Mouse (Mus musculus): ENCODE measurements around the gene Gal3st2b.
"Not testable (repeated sequence)": the region's sequence is repeated elsewhere in the genome, so short reads cannot be mapped to it uniquely, and the experiment has no call there.

The Gal3st2b gene

GRCm38 (mm10) chr1:93980932-93981331 lies 62.8 kb downstream of the Gal3st2b start:
- not testable (repeated sequence) for DNase-seq (ENCODE audit: low spot score)

- no peak for DNase-seq (ENCODE audit: low spot score)
Measured at GRCm38 (mm10) chr1:93986167-93986566, 68.1 kb downstream of the Gal3st2b start.

GRCm38 (mm10) chr1:93988786-93989185 lies 70.7 kb downstream of the Gal3st2b start:
- DNase-seq (ENCODE audit: low spot score), result no peak

GRCm38 (mm10) chr1:93990209-93990608 lies 72.1 kb downstream of the Gal3st2b start, which contains the start of gene Gal3st2c:
Gene Gal3st2c (plus strand): TSS chr1:93990509.
- not testable (repeated sequence) for DNase-seq (ENCODE audit: low spot score)

GRCm38 (mm10) chr1:93991068-93991467 lies 73.0 kb downstream of the Gal3st2b start:
- not testable (repeated sequence) for DNase-seq (ENCODE audit: low spot score)

- DNase-seq (ENCODE audit: low spot score), result not testable (repeated sequence)
Measured at GRCm38 (mm10) chr1:93991491-93991890, 73.4 kb downstream of the Gal3st2b start.
